Mouse (Mus musculus) G1E (cell line): ENCODE data around the gene Ccdc127. TPM values are rescaled to one million over a fixed set of nuclear protein-coding genes. Genes with fewer than 3 reads are reported as not detected.

Experiments
- ATAC-seq: 2 replicates; pipeline ENCODE4 v1.8.0; 2016; ENCODE audit warnings: mild to moderate bottlenecking; ENCODE audit not compliant: insufficient number of reproducible peaks, poor library complexity, low FRiP score, severe bottlenecking; ENCODE audit errors: extremely low read depth
- DNase-seq: peaks from one replicate; pipeline ENCODE4 v3.0.0; 2012; ENCODE audit warnings: low spot score
- H3K27me3 ChIP-seq: 2 replicates; pipeline ENCODE4 v1.6.1; 2012; ENCODE audit warnings: mild to moderate bottlenecking, low read length, inconsistent platforms; ENCODE audit not compliant: insufficient read depth
- H3K36me3 ChIP-seq: replicated peaks from 2 replicates; pipeline ENCODE3; 2012; ENCODE audit warnings: mild to moderate bottlenecking, inconsistent platforms
- H3K4me1 ChIP-seq: 2 replicates; pipeline ENCODE4 v1.6.1; 2012; ENCODE audit warnings: low read depth, low read length, inconsistent platforms, mixed read lengths; ENCODE audit not compliant: insufficient read depth
- H3K4me3 ChIP-seq: 2 replicates; pipeline ENCODE4 v1.5.1; 2012; ENCODE audit warnings: low read depth, mild to moderate bottlenecking, inconsistent platforms, low read length, moderate library complexity, mixed read lengths
- H3K9me3 ChIP-seq: replicated peaks from 2 replicates; pipeline ENCODE4 v1.6.1; 2012; ENCODE audit warnings: inconsistent platforms
- CTCF ChIP-seq: IDR thresholded peaks from 2 replicates; pipeline ENCODE4 v1.5.1; 2012; ENCODE audit warnings: low read depth, low read length, inconsistent platforms, mixed read lengths
- GATA1 ChIP-seq: IDR thresholded peaks from 2 replicates; pipeline ENCODE4 v1.6.1; 2012; ENCODE audit warnings: borderline replicate concordance, low read length, inconsistent platforms, mixed read lengths
- GATA2 ChIP-seq: IDR thresholded peaks from 2 replicates; pipeline ENCODE4 v1.6.1; 2012; ENCODE audit warnings: low read depth, low read length, inconsistent platforms, borderline replicate concordance
- POLR2AphosphoS5 ChIP-seq: IDR thresholded peaks from 2 replicates; pipeline ENCODE4 v1.6.1; 2012; ENCODE audit warnings: low read depth, low read length, inconsistent platforms; ENCODE audit not compliant: insufficient replicate concordance
- TAL1 ChIP-seq: conservative IDR thresholded peaks from 2 replicates; pipeline ENCODE4 v1.6.1; 2012; ENCODE audit warnings: low read depth, low read length, inconsistent platforms, mixed read lengths
- polyA plus RNA-seq: library from polyadenylated mRNA; stranded (reverse); fragments of >175 nt; gene quantifications from 2 replicates; pipeline ENCODE4 v1.2.3, GENCODE M21; 2012
- total RNA-seq, 2 experiments: library from RNA; stranded (forward) in 1 of 2; stranded (reverse) in 1 of 2; fragments of 200-1000 nt in 1 of 2; fragments of >200 nt in 1 of 2; fragmentation: Nextera tagmentation in 1 of 2; gene quantifications; 2 replicates each; pipeline ENCODE4 v1.2.3; 2014 to 2017

The Ccdc127 gene
- total and polyA plus RNA-seq, 3 experiments = 0.54 to 83.9 (median 60.4) TPM

GRCm38 (mm10) chr13:74305780-74306179, 44.3 kb upstream of the Ccdc127 start:
- ATAC-seq = no peak
- Histone ChIP-seq H3K4me1 (no peaks in the 10 kb centered on the region), H3K27me3 (no peaks in the 10 kb centered on the region), H3K9me3 (no peaks in the 10 kb centered on the region), H3K36me3 (peaks cover 94% of the 10 kb centered on the region), H3K4me3 (no peak overlapping the region)
- DNase-seq = no peak
- TF ChIP-seq GATA2 = no peak
- no peak for TF ChIP-seq TAL1
- no peak for TF ChIP-seq GATA1
- TF ChIP-seq POLR2AphosphoS5 = no peak
- no peak for TF ChIP-seq CTCF

GRCm38 (mm10) chr13:74314616-74315015, 35.5 kb upstream of the Ccdc127 start:
- Histone ChIP-seq H3K27me3 (no peaks in the 10 kb centered on the region), H3K4me3 (no peak overlapping the region), H3K36me3 (peaks cover 53% of the 10 kb centered on the region), H3K4me1 (peaks cover 13% of the 10 kb centered on the region), H3K9me3 (no peaks in the 10 kb centered on the region)
- ATAC-seq = no peak
- TF ChIP-seq TAL1 = no peak
- no peak for DNase-seq

GRCm38 (mm10) chr13:74316386-74316785, 33.7 kb upstream of the Ccdc127 start:
- ATAC-seq = no peak
- TF ChIP-seq GATA1 = no peak
- TF ChIP-seq CTCF = no peak
- no peak for TF ChIP-seq TAL1
- TF ChIP-seq POLR2AphosphoS5 = no peak
- no peak for TF ChIP-seq GATA2
- Histone ChIP-seq H3K4me1 (peaks cover 13% of the 10 kb centered on the region), H3K4me3 (peak overlapping the region; percentile 98), H3K27me3 (no peaks in the 10 kb centered on the region), H3K9me3 (no peaks in the 10 kb centered on the region), H3K36me3 (peaks cover 49% of the 10 kb centered on the region)
- DNase-seq = no peak

DNA sequence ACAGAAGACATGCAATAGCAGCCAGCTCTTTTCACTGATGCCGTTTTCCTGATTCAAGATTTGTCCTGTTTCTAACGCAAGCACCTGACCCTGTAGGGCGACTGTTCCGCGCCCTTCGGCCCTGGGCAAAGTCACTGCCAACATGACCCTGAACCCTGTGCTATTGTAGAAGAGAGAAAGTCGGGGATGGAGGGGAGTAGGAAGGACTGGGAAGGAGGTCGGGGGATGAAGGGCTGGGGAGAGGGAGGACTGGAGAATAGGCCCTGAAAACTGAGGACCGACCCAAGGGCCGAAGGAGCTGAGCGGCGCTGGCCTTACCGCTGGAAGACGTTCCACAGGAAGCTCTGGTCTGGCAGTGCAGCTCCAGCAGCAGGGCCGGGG, 33.3 kb upstream of the Ccdc127 start:
- DNase-seq (no peak), ATAC-seq (no peak)
- no peak for TF ChIP-seq POLR2AphosphoS5
- no peak for TF ChIP-seq TAL1
- TF ChIP-seq CTCF = no peak
- no peak for TF ChIP-seq GATA2
- Histone ChIP-seq H3K4me1 (peaks cover 13% of the 10 kb centered on the region), H3K4me3 (peak overlapping the region; percentile 98), H3K9me3 (no peaks in the 10 kb centered on the region), H3K27me3 (no peaks in the 10 kb centered on the region), H3K36me3 (peaks cover 49% of the 10 kb centered on the region)

DNA sequence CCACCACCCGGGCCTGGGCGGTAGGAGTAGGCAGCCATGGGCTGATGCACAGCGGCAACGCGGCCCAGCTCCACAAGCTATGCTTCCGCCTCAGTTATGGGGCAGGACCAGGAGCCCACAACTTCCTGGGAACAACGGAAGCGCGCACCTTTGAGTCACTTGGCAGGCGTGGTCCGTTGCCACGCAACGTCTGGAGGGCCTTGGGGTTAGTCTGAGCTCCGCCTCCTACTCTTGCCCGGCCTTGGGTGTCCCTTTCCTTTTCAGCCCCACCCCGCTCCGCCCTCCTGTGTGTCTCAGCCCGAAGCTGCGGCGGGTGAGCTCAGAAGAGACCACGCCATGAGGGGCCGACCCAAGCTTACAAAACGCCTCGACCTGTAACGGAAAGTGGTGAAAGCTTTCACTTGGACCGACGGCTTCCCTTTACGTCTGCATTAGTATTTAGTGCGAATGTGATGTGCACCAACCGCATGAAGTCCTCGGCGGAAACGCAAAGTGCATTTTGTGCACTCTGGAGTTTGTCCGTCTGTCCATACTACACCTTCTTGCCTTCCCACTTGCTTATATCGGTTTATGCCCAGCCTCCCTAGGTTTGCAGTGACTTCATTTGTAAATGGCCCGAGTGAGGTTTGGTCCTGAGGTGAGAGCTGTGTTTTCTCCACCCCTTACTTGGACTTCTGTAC, 32.8 kb upstream of the Ccdc127 start, which contains the start of gene Pdcd6:
Gene Pdcd6 (minus strand): TSS at position 411 of the 680 bp plus-strand sequence.
- DNase-seq (peak; percentile 93), ATAC-seq (peak; percentile 99)
- TF ChIP-seq GATA2 (no peak), CTCF (no peak), TAL1 (no peak), GATA1 (no peak), POLR2AphosphoS5 (no peak)
- Histone ChIP-seq H3K9me3 (no peaks in the 10 kb centered on the region), H3K36me3 (peaks cover 50% of the 10 kb centered on the region), H3K27me3 (no peaks in the 10 kb centered on the region), H3K4me1 (peaks cover 13% of the 10 kb centered on the region), H3K4me3 (peak within 1 kb of the TSS; percentile 98)

DNA sequence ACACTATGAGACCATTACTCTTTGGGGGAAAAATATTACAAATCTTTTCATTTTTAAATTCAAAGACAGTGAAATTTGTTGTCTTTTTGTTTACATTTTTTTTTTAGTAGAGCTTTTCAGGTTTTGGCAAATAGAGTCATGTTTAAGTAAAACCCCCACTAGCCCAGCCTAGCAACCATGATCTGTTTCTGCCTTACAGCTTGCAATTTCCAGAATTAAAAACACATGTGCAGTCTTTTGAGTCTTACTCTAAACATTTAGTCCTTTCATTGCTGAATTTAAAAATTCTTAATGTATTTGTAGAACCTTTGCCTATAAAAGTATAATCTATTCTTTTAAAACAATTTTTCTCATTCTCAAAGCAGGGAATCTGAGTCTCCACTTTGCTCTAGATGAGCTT, 20.8 kb upstream of the Ccdc127 start:
- Histone ChIP-seq H3K4me1 (no peaks in the 10 kb centered on the region), H3K36me3 (peaks cover 76% of the 10 kb centered on the region), H3K4me3 (no peak overlapping the region), H3K27me3 (no peaks in the 10 kb centered on the region), H3K9me3 (no peaks in the 10 kb centered on the region)
- TF ChIP-seq CTCF = no peak
- TF ChIP-seq GATA2 = no peak
- TF ChIP-seq GATA1 = no peak
- no peak for TF ChIP-seq POLR2AphosphoS5
- no peak for TF ChIP-seq TAL1
- DNase-seq (no peak), ATAC-seq (no peak)
